Mouse (Mus musculus) left cerebral cortex, postnatal 10 days (tissue): ENCODE results near the gene Ric8b. TPM values are rescaled to one million over a fixed set of nuclear protein-coding genes. Genes with fewer than 3 reads are reported as not detected.

Experiments used
- DNase-seq, 2 experiments: peaks; one replicate each; pipeline ENCODE4 v3.0.0; 2021 to 2022; ENCODE audit warnings: low spot score in 2 of 2, mixed read lengths in 1 of 2; ENCODE audit errors: extremely low spot score in 1 of 2
- intact Hi-C: fragments of 180-260 bp; cut with DNase I; formaldehyde crosslinking; loops from one replicate; pipeline ENCODE4 v1.15.1; 2025
- total RNA-seq, 2 experiments: library from RNA; stranded (reverse); gene quantifications; 2 replicates each; pipeline ENCODE4 v1.2.3; 2021

Ric8b gene
- 10 to 100 TPM; 41.5 to 44.7 TPM for total RNA-seq

- intact Hi-C loops = no loop called here
- DNase-seq = peak; percentile 96 to 98
These were observed at the start of gene Ric8b for GRCm38 (mm10) chr10:84916810-84917730. TSS of gene Ric8b (plus strand) at chr10:84917616.

GRCm38 (mm10) chr10:84871285-84871684 is 46.1 kb upstream of the Ric8b start:
- intact Hi-C loops = no loop called here
- no peak for DNase-seq

- no peak for DNase-seq
- intact Hi-C loops = no loop called here
These were observed 45.5 kb upstream of the Ric8b start for GRCm38 (mm10) chr10:84871921-84872320.

GRCm38 (mm10) chr10:84879823-84880571 is 37.4 kb upstream of the Ric8b start:
- no peak for DNase-seq
- intact Hi-C loops = no loop called here

- intact Hi-C loops = no loop called here
- no peak for DNase-seq
These were observed 34.9 kb upstream of the Ric8b start for GRCm38 (mm10) chr10:84882528-84882927.

- DNase-seq = no peak
- intact Hi-C loops = no loop called here
These were observed 32.0 kb upstream of the Ric8b start for GRCm38 (mm10) chr10:84885341-84885884.

GRCm38 (mm10) chr10:84886221-84886627 is 31.2 kb upstream of the Ric8b start:
- intact Hi-C loops = no loop called here

GRCm38 (mm10) chr10:84886785-84887184 is 30.6 kb upstream of the Ric8b start:
- intact Hi-C loops = no loop called here
- DNase-seq = no peak

More at GRCm38 (mm10) chr10:84886221-84886627, 31.2 kb upstream of the Ric8b start:
- DNase-seq = no peak

- no peak for DNase-seq
These were observed 28.1 kb upstream of the Ric8b start for GRCm38 (mm10) chr10:84889096-84889846.

GRCm38 (mm10) chr10:84895810-84896358 is 21.5 kb upstream of the Ric8b start:
- intact Hi-C loops = no loop called here
- no peak for DNase-seq

More at GRCm38 (mm10) chr10:84889096-84889846, 28.1 kb upstream of the Ric8b start:
- intact Hi-C loops = no loop called here

GRCm38 (mm10) chr10:84896941-84897930 is 20.2 kb upstream of the Ric8b start:
- DNase-seq = no peak
- intact Hi-C loops = no loop called here

- DNase-seq = no peak
- intact Hi-C loops = no loop called here
These were observed 19.1 kb upstream of the Ric8b start for GRCm38 (mm10) chr10:84898144-84898979.

GRCm38 (mm10) chr10:84901676-84902075 is 15.7 kb upstream of the Ric8b start:
- intact Hi-C loops = no loop called here
- DNase-seq = no peak

GRCm38 (mm10) chr10:84902213-84902612 is 15.2 kb upstream of the Ric8b start:
- no peak for DNase-seq
- intact Hi-C loops = no loop called here

GRCm38 (mm10) chr10:84903307-84903706 is 14.1 kb upstream of the Ric8b start:
- intact Hi-C loops = no loop called here
- peak in 1 of 2 experiments; percentile 52 for DNase-seq

GRCm38 (mm10) chr10:84903742-84904141 is 13.7 kb upstream of the Ric8b start:
- intact Hi-C loops = no loop called here
- no peak for DNase-seq

GRCm38 (mm10) chr10:84906895-84907294 is 10.5 kb upstream of the Ric8b start:
- no peak for DNase-seq
- intact Hi-C loops = no loop called here
